Mouse (Mus musculus): Measurements from ENCODE around the gene Slc30a6. TPM values are rescaled to one million over a fixed set of nuclear protein-coding genes. Genes with fewer than 3 reads are reported as not detected.

Slc30a6 gene
- polyA plus RNA-seq, 1 experiment from 2014 or later, result 45.7 TPM

Other genes starting within 250 kb of the Slc30a6 start
- gene Memo1, start 100.1 kb upstream of the Slc30a6 start, polyA plus RNA-seq (2015; fragmentation: Nextera tagmentation; extraction: Ambion mirVana), result 40.7 and 42.6 TPM in 2 replicates
- gene Dpy30, start 71.7 kb upstream of the Slc30a6 start, polyA plus RNA-seq (2015; fragmentation: Nextera tagmentation; extraction: Ambion mirVana), result 183 and 185 TPM in 2 replicates
- gene Spast, start 56.6 kb upstream of the Slc30a6 start, polyA plus RNA-seq (2015; fragmentation: Nextera tagmentation; extraction: Ambion mirVana), result 10.5 and 12.1 TPM in 2 replicates
- gene Nlrc4, start 63.5 kb downstream of the Slc30a6 start, polyA plus RNA-seq (2015; fragmentation: Nextera tagmentation; extraction: Ambion mirVana), result 15.0 and 16.7 TPM in 2 replicates
- 77.1 and 82.8 TPM in 2 replicates for gene Yipf4, start 93.9 kb downstream of the Slc30a6 start, polyA plus RNA-seq (2015; fragmentation: Nextera tagmentation; extraction: Ambion mirVana)
- gene Birc6, start 132.7 kb downstream of the Slc30a6 start, polyA plus RNA-seq (2015; fragmentation: Nextera tagmentation; extraction: Ambion mirVana), result 63.7 and 70.7 TPM in 2 replicates